Mouse (Mus musculus) limb, embryonic 10.5 days (tissue): ENCODE results near the gene H2al1n. TPM values are rescaled to one million over a fixed set of nuclear protein-coding genes. Genes with fewer than 3 reads are reported as not detected.
"Not testable (repeated sequence)": the region's sequence is repeated elsewhere in the genome, so short reads cannot be mapped to it uniquely, and the experiment has no call there.

Experiments
- DNase-seq: peaks from one replicate; pipeline ENCODE4 v3.0.0-alpha.2; 2017; ENCODE audit warnings: low spot score
- H3K27ac ChIP-seq: fragments of 300-500 bp; sonication (generic); 2 replicates; pipeline ENCODE4 v1.5.1; 2016; ENCODE audit warnings: mild to moderate bottlenecking
- H3K27me3 ChIP-seq: fragments of 300-500 bp; sonication (generic); 2 replicates; pipeline ENCODE4 v1.6.1; 2016; ENCODE audit warnings: low read depth, mild to moderate bottlenecking; ENCODE audit not compliant: poor library complexity, severe bottlenecking
- H3K36me3 ChIP-seq: fragments of 300-500 bp; sonication (generic); 2 replicates; pipeline ENCODE4 v1.6.1; 2016; ENCODE audit warnings: mild to moderate bottlenecking, moderate library complexity
- H3K4me1 ChIP-seq: fragments of 300-500 bp; sonication (generic); 2 replicates; pipeline ENCODE4 v1.6.1; 2016
- H3K4me3 ChIP-seq: fragments of 300-500 bp; sonication (generic); 2 replicates; pipeline ENCODE4 v1.5.1; 2016; ENCODE audit warnings: mild to moderate bottlenecking, moderate library complexity
- H3K9me3 ChIP-seq: fragments of 300-500 bp; sonication (generic); replicated peaks from 2 replicates; pipeline ENCODE4 v1.6.1; 2016; ENCODE audit warnings: mild to moderate bottlenecking
- WGBS: fragments of 180-500 bp; shearing (Covaris S2); methylation state at CpG from one replicate; pipeline ENCODE4 v1.1.7; 2016; 5-methylcytosine and 5-hydroxymethylcytosine counted together
- polyA plus RNA-seq: library from polyadenylated mRNA; unstranded; fragments of >200 nt; fragmentation: Nextera tagmentation; extraction: Ambion mirVana; gene quantifications from 2 replicates; pipeline ENCODE4 v1.2.1, GENCODE M21; 2016

Gene H2al1n
- polyA plus RNA-seq, result not detected in 2 replicates

DNA sequence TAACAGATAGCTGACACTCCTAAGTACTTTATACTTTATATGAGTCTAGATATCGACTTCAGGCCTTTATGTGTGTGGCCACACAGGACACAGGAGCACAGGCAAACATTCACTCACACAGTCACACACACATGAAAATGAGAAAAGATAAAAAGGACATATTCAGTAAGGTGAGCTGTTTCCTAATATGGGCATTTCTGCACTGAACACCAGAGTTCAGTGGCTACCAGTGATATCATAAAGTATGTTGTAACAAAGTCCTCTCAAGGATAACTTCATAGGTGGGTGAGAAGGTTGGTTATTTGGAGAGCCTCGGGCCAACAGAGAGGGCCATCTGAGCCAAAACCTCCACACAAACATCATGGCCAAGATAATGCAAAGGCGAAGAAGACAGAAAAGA is at the start of gene H2al1n:
Gene H2al1n, plus strand, starts transcription at position 301 of the 400 bp plus-strand sequence.
- not testable (repeated sequence) for DNase-seq, H3K9me3 ChIP-seq, H3K4me1 ChIP-seq, H3K27ac ChIP-seq, H3K4me3 ChIP-seq, H3K36me3 ChIP-seq, H3K27me3 ChIP-seq
- WGBS, result 89% methylated on average over 3 of the region's 3 CpGs

DNA sequence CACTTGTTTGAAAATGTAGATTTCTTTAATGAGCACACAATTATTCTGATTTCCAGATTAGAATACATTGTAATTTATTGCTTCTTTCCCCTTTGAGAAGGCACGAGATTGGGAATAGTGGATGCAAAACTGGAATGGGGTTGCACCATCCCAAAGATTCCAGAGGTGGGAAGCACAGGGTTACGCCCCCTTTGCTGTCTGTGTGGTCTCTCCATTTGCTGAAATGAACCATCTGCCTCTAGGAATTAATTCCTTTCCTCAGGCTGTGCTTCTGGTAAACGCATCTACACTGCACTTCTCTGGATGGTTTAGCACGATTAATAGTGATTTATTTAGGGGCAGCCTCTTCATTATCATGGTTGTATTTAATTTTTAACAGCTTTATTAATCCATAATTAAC is 11.7 kb upstream of the H2al1n start:
- WGBS, result 77% methylated on average over 4 of the region's 4 CpGs
- DNase-seq, result no peak
- Histone ChIP-seq H3K4me3 (no peak overlapping the region), H3K27ac (no peak overlapping the region), H3K9me3 (no peaks in the 10 kb centered on the region), H3K4me1 (no peaks in the 10 kb centered on the region), H3K36me3 (no peaks in the 10 kb centered on the region), H3K27me3 (no peaks in the 10 kb centered on the region)

DNA sequence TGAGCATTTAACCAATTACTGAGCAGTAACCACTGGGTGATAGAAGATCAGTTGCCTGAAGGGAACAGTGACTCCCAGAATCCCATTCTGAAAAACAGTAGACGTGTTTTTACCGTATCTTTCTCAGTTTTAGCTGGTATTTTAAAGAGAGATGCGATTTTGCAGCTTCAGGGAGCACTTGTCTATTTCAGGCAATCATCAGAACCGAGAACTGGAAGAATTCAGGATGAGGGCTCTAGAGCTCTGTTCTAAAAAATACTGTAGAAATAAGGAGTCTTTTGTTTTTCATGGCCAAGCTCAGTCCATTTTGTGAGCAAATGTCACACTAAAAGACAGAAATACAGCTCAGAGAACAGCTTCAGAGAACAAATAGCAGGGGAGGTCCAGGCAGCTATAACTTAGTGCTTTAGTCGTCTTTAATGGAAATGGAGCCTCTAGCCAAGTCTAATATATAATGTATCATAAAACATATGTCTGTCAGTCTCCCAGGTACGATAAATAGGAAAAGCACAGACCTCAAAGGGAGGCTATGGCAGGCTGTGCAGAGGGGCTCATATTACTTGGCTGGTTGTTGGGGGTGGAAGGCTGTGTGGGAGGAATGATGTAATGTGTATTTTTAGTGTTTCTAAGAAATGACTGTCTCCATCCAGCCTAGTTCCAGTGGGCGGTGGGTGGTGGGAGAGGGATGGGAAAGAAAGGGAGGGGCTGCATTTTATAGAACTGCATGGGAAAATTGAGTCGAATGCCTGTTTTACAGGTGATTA is 4.7 kb upstream of the H2al1n start:
- no peaks in the 10 kb centered on the region for H3K9me3 ChIP-seq
- H3K27ac ChIP-seq, result no peak overlapping the region
- 72% methylated on average over 8 of the region's 8 CpGs for WGBS
- H3K4me3 ChIP-seq, result no peak overlapping the region
- H3K27me3 ChIP-seq, result no peaks in the 10 kb centered on the region
- H3K36me3 ChIP-seq, result no peaks in the 10 kb centered on the region
- no peak for DNase-seq
- no peaks in the 10 kb centered on the region for H3K4me1 ChIP-seq

DNA sequence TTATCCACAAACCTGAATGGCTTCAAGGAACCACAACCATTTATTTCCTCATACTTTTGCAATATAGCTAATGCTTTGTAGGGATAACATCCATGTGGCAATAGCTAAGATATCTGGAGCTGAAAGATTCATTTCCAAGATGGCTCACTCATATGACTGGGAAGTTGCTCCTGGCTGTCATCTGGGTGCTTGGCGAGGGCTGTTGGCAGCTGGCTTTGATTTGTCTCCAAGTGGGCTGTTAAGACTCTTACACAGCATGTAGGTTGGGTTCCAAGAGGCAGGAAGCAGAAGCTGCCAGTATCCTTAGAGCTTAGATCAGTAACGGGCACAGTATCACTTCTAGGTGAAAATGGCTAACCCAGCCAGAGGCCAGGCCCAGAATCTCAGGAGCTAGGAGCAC is 18.3 kb downstream of the H2al1n start:
- no peak for DNase-seq
- no peak overlapping the region for H3K4me3 ChIP-seq
- 71% methylated on average over 2 of the region's 2 CpGs for WGBS

DNA sequence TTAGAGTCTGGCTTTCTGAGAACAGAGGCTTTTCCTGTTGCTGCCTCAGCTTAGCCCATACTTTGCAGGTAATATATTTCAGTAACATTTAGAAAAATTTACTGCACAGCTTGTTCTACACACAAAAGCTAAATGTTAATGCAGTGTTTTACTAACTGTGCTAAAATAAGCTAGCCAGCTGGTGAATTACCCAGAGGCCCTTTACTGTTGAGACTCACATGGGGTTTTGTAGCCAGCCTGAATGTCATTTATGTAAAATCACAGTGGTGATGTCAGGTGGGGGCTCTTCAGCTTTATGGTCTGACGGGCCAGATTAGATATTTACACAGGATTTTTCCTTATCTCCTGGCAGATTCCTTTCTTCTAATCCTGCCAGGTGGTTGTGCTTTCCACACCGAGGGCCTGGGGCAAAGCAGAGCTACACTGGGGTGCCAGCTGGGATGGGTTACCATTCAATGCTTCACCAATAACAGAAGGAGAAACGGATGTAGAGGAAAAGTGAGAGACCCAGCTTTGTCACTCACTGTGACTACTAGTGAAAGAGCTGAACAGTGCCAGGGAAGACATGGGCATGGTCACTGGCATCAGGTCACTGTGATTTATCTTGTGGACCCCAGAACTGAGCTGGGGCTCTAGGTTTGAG is 48.8 kb downstream of the H2al1n start:
- 66% methylated on average over 3 of the region's 3 CpGs for WGBS
- no peak for DNase-seq
- Histone ChIP-seq H3K27me3 (no peaks in the 10 kb centered on the region), H3K4me3 (no peak overlapping the region), H3K36me3 (no peaks in the 10 kb centered on the region), H3K9me3 (no peaks in the 10 kb centered on the region), H3K27ac (no peak overlapping the region), H3K4me1 (no peaks in the 10 kb centered on the region)

More for the DNA sequence above, 18.3 kb downstream of the H2al1n start:
- Histone ChIP-seq H3K4me1 (no peaks in the 10 kb centered on the region), H3K27me3 (no peaks in the 10 kb centered on the region), H3K9me3 (no peaks in the 10 kb centered on the region), H3K27ac (no peak overlapping the region), H3K36me3 (no peaks in the 10 kb centered on the region)
